Mouse (Mus musculus) kidney, embryonic 16.5 days (tissue): Measurements from ENCODE around the gene 1500015O10Rik. TPM values are rescaled to one million over a fixed set of nuclear protein-coding genes. Genes with fewer than 3 reads are reported as not detected.

Experiments used
- ATAC-seq: fragments of 200-750 bp; cut with Nextera tagmentation; 2 replicates; pipeline ENCODE4 v1.8.0; 2017; ENCODE audit warnings: moderate TSS enrichment; ENCODE audit not compliant: low FRiP score, low TSS enrichment
- H3K27ac ChIP-seq: fragments of 300-500 bp; sonication (generic); 2 replicates; pipeline ENCODE4 v1.5.1; 2014; ENCODE audit warnings: low read length
- H3K27me3 ChIP-seq: fragments of 300-500 bp; sonication (generic); 2 replicates; pipeline ENCODE4 v1.6.1; 2014; ENCODE audit warnings: low read length, control low read depth, mixed read lengths; ENCODE audit not compliant: insufficient read depth
- H3K36me3 ChIP-seq: fragments of 300-500 bp; sonication (generic); 2 replicates; pipeline ENCODE4 v1.6.1; 2014; ENCODE audit warnings: low read length, control low read depth, mixed read lengths; ENCODE audit not compliant: insufficient read depth
- H3K4me1 ChIP-seq: fragments of 300-500 bp; sonication (generic); 2 replicates; pipeline ENCODE4 v1.6.1; 2014; ENCODE audit warnings: low read length, control low read depth, mixed read lengths; ENCODE audit not compliant: insufficient read depth
- H3K4me2 ChIP-seq: fragments of 300-500 bp; sonication (generic); replicated peaks from 2 replicates; pipeline ENCODE4 v1.6.1; 2014; ENCODE audit warnings: low read depth, low read length
- H3K4me3 ChIP-seq: fragments of 300-500 bp; sonication (generic); 2 replicates; pipeline ENCODE4 v1.5.1; 2014; ENCODE audit warnings: mild to moderate bottlenecking, low read length
- H3K9ac ChIP-seq: fragments of 300-500 bp; sonication (generic); replicated peaks from 2 replicates; pipeline ENCODE4 v1.6.1; 2014; ENCODE audit warnings: low read length
- H3K9me3 ChIP-seq: fragments of 300-500 bp; sonication (generic); 2 replicates; pipeline ENCODE4 v1.6.1; 2016; ENCODE audit warnings: low read length, control low read depth
- WGBS: fragments of 180-500 bp; shearing (Covaris S2); extraction: QIAGEN DNeasy Blood & Tissue Kit; methylation state at CpG from one replicate; pipeline ENCODE4 v1.1.7; 2014; 5-methylcytosine and 5-hydroxymethylcytosine counted together
- polyA plus RNA-seq: library from polyadenylated mRNA; unstranded; fragments of >200 nt; fragmentation: Nextera tagmentation; extraction: Ambion mirVana; gene quantifications from 2 replicates; pipeline ENCODE4 v1.2.1, GENCODE M21; 2015

1500015O10Rik gene
- polyA plus RNA-seq, result 7.2 and 10.7 TPM in 2 replicates

- Histone ChIP-seq H3K27ac (peak within 1 kb of the TSS; percentile 38; the same call in 1 of the 2 replicates), H3K4me3 (no peak within 1 kb of the TSS), H3K4me1 (peaks cover 4% of the 10 kb centered on the region), H3K4me2 (no peak within 1 kb of the TSS), H3K36me3 (no peaks in the 10 kb centered on the region), H3K9me3 (no peaks in the 10 kb centered on the region), H3K9ac (no peak within 1 kb of the TSS), H3K27me3 (no peaks in the 10 kb centered on the region)
- WGBS, result 65% methylated on average over 16 of the region's 16 CpGs
- peak; percentile 51 for ATAC-seq
Measured at GRCm38 (mm10) chr1:43730491-43730924, at the start of gene 1500015O10Rik. Gene 1500015O10Rik, plus strand, starts transcription at chr1:43730602.

- ATAC-seq, result no peak
- no peak overlapping the region for H3K27ac ChIP-seq
- 92% methylated on average over 13 of the region's 13 CpGs for WGBS
- H3K9me3 ChIP-seq, result peaks cover 15% of the 10 kb centered on the region
- H3K9ac ChIP-seq, result no peak overlapping the region
- H3K4me2 ChIP-seq, result no peak overlapping the region
- H3K4me1 ChIP-seq, result peaks cover 10% of the 10 kb centered on the region
- no peaks in the 10 kb centered on the region for H3K36me3 ChIP-seq
- no peak overlapping the region for H3K4me3 ChIP-seq
- H3K27me3 ChIP-seq, result no peaks in the 10 kb centered on the region
Measured at GRCm38 (mm10) chr1:43689983-43690382, 40.4 kb upstream of the 1500015O10Rik start.

- Histone ChIP-seq H3K27ac (no peak overlapping the region), H3K9ac (no peak overlapping the region), H3K9me3 (peaks cover 15% of the 10 kb centered on the region), H3K36me3 (no peaks in the 10 kb centered on the region), H3K4me1 (peaks cover 15% of the 10 kb centered on the region), H3K4me2 (no peak overlapping the region), H3K4me3 (no peak overlapping the region), H3K27me3 (no peaks in the 10 kb centered on the region)
- WGBS, result 91% methylated on average over 15 of the region's 15 CpGs
- no peak for ATAC-seq
Measured at GRCm38 (mm10) chr1:43690507-43690906, 39.9 kb upstream of the 1500015O10Rik start.

GRCm38 (mm10) chr1:43694076-43694475, 36.3 kb upstream of the 1500015O10Rik start:
- H3K4me1 ChIP-seq, result peaks cover 25% of the 10 kb centered on the region
- H3K4me2 ChIP-seq, result no peak overlapping the region
- no peaks in the 10 kb centered on the region for H3K27me3 ChIP-seq
- peaks cover 9% of the 10 kb centered on the region; the same call in 1 of the 2 replicates for H3K9me3 ChIP-seq
- H3K9ac ChIP-seq, result no peak overlapping the region
- WGBS, result 78% methylated on average over 3 of the region's 3 CpGs
- H3K36me3 ChIP-seq, result no peaks in the 10 kb centered on the region
- no peak overlapping the region for H3K4me3 ChIP-seq
- H3K27ac ChIP-seq, result peak overlapping the region; percentile 87
- ATAC-seq, result no peak

- no peaks in the 10 kb centered on the region for H3K36me3 ChIP-seq
- ATAC-seq, result peak; percentile 90
- no peak overlapping the region for H3K4me3 ChIP-seq
- peaks cover 25% of the 10 kb centered on the region for H3K4me1 ChIP-seq
- peaks cover 7% of the 10 kb centered on the region; the same call in 1 of the 2 replicates for H3K9me3 ChIP-seq
- 0 out of 2 replicates have a peak overlapping the region, but pooled peaks have one; percentile 13 for H3K4me2 ChIP-seq
- H3K9ac ChIP-seq, result no peak overlapping the region; the same call in 1 of the 2 replicates
- 28% methylated on average over 6 of the region's 6 CpGs for WGBS
- H3K27me3 ChIP-seq, result no peaks in the 10 kb centered on the region
- peak overlapping the region; percentile 87 for H3K27ac ChIP-seq
Measured at GRCm38 (mm10) chr1:43694851-43695545, 35.4 kb upstream of the 1500015O10Rik start.

- 6% methylated on average over 4 of the region's 4 CpGs for WGBS
- ATAC-seq, result peak; percentile 95
- Histone ChIP-seq H3K4me2 (no peak overlapping the region), H3K9ac (no peak overlapping the region), H3K9me3 (0 out of 2 replicates have a peak, but pooled peaks cover 5% of the 10 kb centered on the region), H3K27me3 (no peaks in the 10 kb centered on the region), H3K36me3 (no peaks in the 10 kb centered on the region), H3K27ac (peak overlapping the region; percentile 72), H3K4me3 (no peak overlapping the region), H3K4me1 (peaks cover 25% of the 10 kb centered on the region)
Measured at GRCm38 (mm10) chr1:43698577-43699000, 31.8 kb upstream of the 1500015O10Rik start.

GRCm38 (mm10) chr1:43714841-43715240, 15.6 kb upstream of the 1500015O10Rik start:
- no peak overlapping the region for H3K27ac ChIP-seq
- no peaks in the 10 kb centered on the region for H3K4me1 ChIP-seq
- 80% methylated on average over 2 of the region's 2 CpGs for WGBS
- ATAC-seq, result no peak
- H3K9me3 ChIP-seq, result 0 out of 2 replicates have a peak, but pooled peaks cover 2% of the 10 kb centered on the region
- no peaks in the 10 kb centered on the region for H3K27me3 ChIP-seq
- no peak overlapping the region for H3K9ac ChIP-seq
- no peaks in the 10 kb centered on the region for H3K36me3 ChIP-seq
- no peak overlapping the region for H3K4me3 ChIP-seq
- no peak overlapping the region for H3K4me2 ChIP-seq

- H3K9me3 ChIP-seq, result peaks cover 2% of the 10 kb centered on the region
- H3K27me3 ChIP-seq, result no peaks in the 10 kb centered on the region
- no peak overlapping the region for H3K4me2 ChIP-seq
- no peaks in the 10 kb centered on the region for H3K36me3 ChIP-seq
- no peak overlapping the region for H3K4me3 ChIP-seq
- no peaks in the 10 kb centered on the region for H3K4me1 ChIP-seq
- no peak overlapping the region for H3K27ac ChIP-seq
- 64% methylated on average over 7 of the region's 7 CpGs for WGBS
- no peak for ATAC-seq
- H3K9ac ChIP-seq, result no peak overlapping the region
Measured at GRCm38 (mm10) chr1:43717967-43718366, 12.4 kb upstream of the 1500015O10Rik start.

- Histone ChIP-seq H3K4me3 (no peak overlapping the region), H3K4me2 (no peak overlapping the region), H3K4me1 (no peaks in the 10 kb centered on the region), H3K9ac (no peak overlapping the region), H3K36me3 (no peaks in the 10 kb centered on the region), H3K9me3 (peaks cover 4% of the 10 kb centered on the region), H3K27me3 (no peaks in the 10 kb centered on the region), H3K27ac (no peak overlapping the region)
- ATAC-seq, result no peak
- WGBS, result 36% methylated on average over 2 of the region's 2 CpGs
Measured at GRCm38 (mm10) chr1:43718793-43719192, 11.6 kb upstream of the 1500015O10Rik start.

- no peak overlapping the region for H3K9ac ChIP-seq
- H3K27me3 ChIP-seq, result no peaks in the 10 kb centered on the region
- no peak for ATAC-seq
- 72% methylated on average over 1 of the region's 1 CpGs for WGBS
- no peak overlapping the region for H3K4me2 ChIP-seq
- no peak overlapping the region for H3K27ac ChIP-seq
- peaks cover 4% of the 10 kb centered on the region for H3K9me3 ChIP-seq
- no peaks in the 10 kb centered on the region for H3K4me1 ChIP-seq
- no peaks in the 10 kb centered on the region for H3K36me3 ChIP-seq
- H3K4me3 ChIP-seq, result no peak overlapping the region
Measured at GRCm38 (mm10) chr1:43722459-43722858, 7.9 kb upstream of the 1500015O10Rik start.
